Mouse (Mus musculus): Measurements from ENCODE around the gene Grik3. TPM values are rescaled to one million over a fixed set of nuclear protein-coding genes. Genes with fewer than 3 reads are reported as not detected.
A peak's percentile ranks its signal among the peaks of the same experiment; 100 is the strongest.

Grik3 gene
- polyA plus RNA-seq, 1 experiment from 2014 or later, result 0.62 TPM

GRCm38 (mm10) chr4:125682007-125682406 lies 191.5 kb downstream of the Grik3 start:
- Histone ChIP-seq H3K9me3 (no peaks in the 10 kb centered on the region), H3K4me3 (no peak overlapping the region), H3K27me3 (peaks cover 4% of the 10 kb centered on the region; the same call in 1 of the 2 replicates), H3K9ac (no peak overlapping the region), H3K36me3 (no peaks in the 10 kb centered on the region), H3K4me1 (peaks cover 9% of the 10 kb centered on the region), H3K27ac (no peak overlapping the region), H3K4me2 (no peak overlapping the region)
- WGBS, result 77% methylated on average over 13 of the region's 13 CpGs
- ATAC-seq (ENCODE audit: insufficient number of reproducible peaks, insufficient read depth, low FRiP score, low TSS enrichment, low read depth), result no peak

- H3K4me2 ChIP-seq, result no peak overlapping the region; the same call in 1 of the 2 replicates
- H3K9me3 ChIP-seq, result no peaks in the 10 kb centered on the region
- no peak overlapping the region for H3K27ac ChIP-seq
- WGBS, result 42% methylated on average over 8 of the region's 8 CpGs
- no peak for ATAC-seq (ENCODE audit: insufficient number of reproducible peaks, insufficient read depth, low FRiP score, low TSS enrichment, low read depth)
- no peak overlapping the region for H3K9ac ChIP-seq
- H3K27me3 ChIP-seq, result no peaks in the 10 kb centered on the region
- H3K4me1 ChIP-seq, result peaks cover 35% of the 10 kb centered on the region
- H3K4me3 ChIP-seq, result no peak overlapping the region
- no peaks in the 10 kb centered on the region for H3K36me3 ChIP-seq
Observed at GRCm38 (mm10) chr4:125687078-125687477, 196.6 kb downstream of the Grik3 start.

GRCm38 (mm10) chr4:125695431-125695830 lies 204.9 kb downstream of the Grik3 start:
- Histone ChIP-seq H3K27me3 (peaks cover 32% of the 10 kb centered on the region), H3K27ac (peak overlapping the region; percentile 64), H3K4me2 (0 out of 2 replicates have a peak overlapping the region, but pooled peaks have one; percentile 3), H3K4me1 (peaks cover 60% of the 10 kb centered on the region), H3K36me3 (no peaks in the 10 kb centered on the region), H3K9ac (no peak overlapping the region), H3K9me3 (no peaks in the 10 kb centered on the region), H3K4me3 (no peak overlapping the region)
- 14% methylated on average over 6 of the region's 6 CpGs for WGBS
- no peak for ATAC-seq (ENCODE audit: insufficient number of reproducible peaks, insufficient read depth, low FRiP score, low TSS enrichment, low read depth)

- Histone ChIP-seq H3K9me3 (no peaks in the 10 kb centered on the region), H3K4me1 (peaks cover 53% of the 10 kb centered on the region), H3K27me3 (peaks cover 32% of the 10 kb centered on the region), H3K36me3 (no peaks in the 10 kb centered on the region), H3K9ac (no peak overlapping the region), H3K27ac (no peak overlapping the region), H3K4me3 (no peak overlapping the region), H3K4me2 (no peak overlapping the region)
- 0 out of 2 replicates have a peak, but pooled peaks have one; percentile 21 for ATAC-seq (ENCODE audit: insufficient number of reproducible peaks, insufficient read depth, low FRiP score, low TSS enrichment, low read depth)
- WGBS, result 18% methylated on average over 18 of the region's 18 CpGs
Observed at GRCm38 (mm10) chr4:125696182-125696939, 205.9 kb downstream of the Grik3 start.

GRCm38 (mm10) chr4:125697626-125698025 lies 207.1 kb downstream of the Grik3 start:
- Histone ChIP-seq H3K4me3 (no peak overlapping the region), H3K9me3 (no peaks in the 10 kb centered on the region), H3K4me2 (no peak overlapping the region), H3K9ac (no peak overlapping the region), H3K27ac (no peak overlapping the region), H3K36me3 (no peaks in the 10 kb centered on the region), H3K4me1 (peaks cover 48% of the 10 kb centered on the region), H3K27me3 (peaks cover 32% of the 10 kb centered on the region)
- 21% methylated on average over 9 of the region's 9 CpGs for WGBS
- ATAC-seq (ENCODE audit: insufficient number of reproducible peaks, insufficient read depth, low FRiP score, low TSS enrichment, low read depth), result no peak

- no peaks in the 10 kb centered on the region for H3K9me3 ChIP-seq
- H3K4me1 ChIP-seq, result peaks cover 58% of the 10 kb centered on the region
- ATAC-seq (ENCODE audit: insufficient number of reproducible peaks, insufficient read depth, low FRiP score, low TSS enrichment, low read depth), result no peak
- H3K27me3 ChIP-seq, result peaks cover 32% of the 10 kb centered on the region
- H3K27ac ChIP-seq, result no peak overlapping the region
- H3K36me3 ChIP-seq, result no peaks in the 10 kb centered on the region
- WGBS, result 81% methylated on average over 7 of the region's 7 CpGs
- H3K4me3 ChIP-seq, result no peak overlapping the region
- no peak overlapping the region for H3K9ac ChIP-seq
- no peak overlapping the region for H3K4me2 ChIP-seq
Observed at GRCm38 (mm10) chr4:125699056-125699455, 208.6 kb downstream of the Grik3 start.

GRCm38 (mm10) chr4:125700331-125700730 lies 209.8 kb downstream of the Grik3 start:
- WGBS, result 64% methylated on average over 8 of the region's 8 CpGs
- Histone ChIP-seq H3K27ac (no peak overlapping the region), H3K9me3 (no peaks in the 10 kb centered on the region), H3K4me1 (peaks cover 63% of the 10 kb centered on the region), H3K4me3 (no peak overlapping the region), H3K27me3 (peaks cover 28% of the 10 kb centered on the region), H3K4me2 (no peak overlapping the region), H3K36me3 (no peaks in the 10 kb centered on the region), H3K9ac (no peak overlapping the region)
- ATAC-seq (ENCODE audit: insufficient number of reproducible peaks, insufficient read depth, low FRiP score, low TSS enrichment, low read depth), result no peak

- H3K4me2 ChIP-seq, result no peak overlapping the region
- peaks cover 50% of the 10 kb centered on the region for H3K4me1 ChIP-seq
- ATAC-seq (ENCODE audit: insufficient number of reproducible peaks, insufficient read depth, low FRiP score, low TSS enrichment, low read depth), result no peak
- no peaks in the 10 kb centered on the region for H3K9me3 ChIP-seq
- WGBS, result 68% methylated on average over 12 of the region's 12 CpGs
- H3K4me3 ChIP-seq, result no peak overlapping the region
- peak overlapping the region; percentile 68 for H3K27ac ChIP-seq
- H3K36me3 ChIP-seq, result no peaks in the 10 kb centered on the region
- H3K9ac ChIP-seq, result no peak overlapping the region
- H3K27me3 ChIP-seq, result peaks cover 11% of the 10 kb centered on the region
Observed at GRCm38 (mm10) chr4:125702607-125703309, 212.3 kb downstream of the Grik3 start.

GRCm38 (mm10) chr4:125703310-125703690 lies 212.8 kb downstream of the Grik3 start:
- Histone ChIP-seq H3K9me3 (no peaks in the 10 kb centered on the region), H3K4me1 (peaks cover 45% of the 10 kb centered on the region), H3K27me3 (peaks cover 6% of the 10 kb centered on the region), H3K9ac (no peak overlapping the region), H3K27ac (peak overlapping the region; percentile 68), H3K36me3 (no peaks in the 10 kb centered on the region), H3K4me3 (no peak overlapping the region), H3K4me2 (no peak overlapping the region)
- 36% methylated on average over 4 of the region's 4 CpGs for WGBS
- no peak for ATAC-seq (ENCODE audit: insufficient number of reproducible peaks, insufficient read depth, low FRiP score, low TSS enrichment, low read depth)

GRCm38 (mm10) chr4:125705746-125706145 lies 215.2 kb downstream of the Grik3 start:
- Histone ChIP-seq H3K4me3 (no peak overlapping the region), H3K36me3 (no peaks in the 10 kb centered on the region), H3K4me1 (peaks cover 45% of the 10 kb centered on the region), H3K27ac (peak overlapping the region; percentile 62; the same call in 1 of the 2 replicates), H3K9me3 (no peaks in the 10 kb centered on the region), H3K9ac (no peak overlapping the region), H3K4me2 (no peak overlapping the region), H3K27me3 (no peaks in the 10 kb centered on the region)
- peak; percentile 38; the same call in 1 of the 2 replicates for ATAC-seq (ENCODE audit: insufficient number of reproducible peaks, insufficient read depth, low FRiP score, low TSS enrichment, low read depth)
- 33% methylated on average over 8 of the region's 8 CpGs for whole genome bisulfite sequencing

- peaks cover 16% of the 10 kb centered on the region for H3K4me1 ChIP-seq
- H3K4me3 ChIP-seq, result no peak overlapping the region
- H3K27ac ChIP-seq, result no peak overlapping the region
- 72% methylated on average over 10 of the region's 10 CpGs for WGBS
- ATAC-seq (ENCODE audit: insufficient number of reproducible peaks, insufficient read depth, low FRiP score, low TSS enrichment, low read depth), result no peak
- H3K36me3 ChIP-seq, result no peaks in the 10 kb centered on the region
- no peaks in the 10 kb centered on the region for H3K9me3 ChIP-seq
- no peaks in the 10 kb centered on the region for H3K27me3 ChIP-seq
- H3K9ac ChIP-seq, result no peak overlapping the region
- H3K4me2 ChIP-seq, result no peak overlapping the region
Observed at GRCm38 (mm10) chr4:125709716-125710115, 219.2 kb downstream of the Grik3 start.

GRCm38 (mm10) chr4:125717881-125718280 lies 227.4 kb downstream of the Grik3 start:
- no peak overlapping the region for H3K4me2 ChIP-seq
- H3K4me3 ChIP-seq, result no peak overlapping the region
- peaks cover 25% of the 10 kb centered on the region for H3K4me1 ChIP-seq
- H3K9ac ChIP-seq, result no peak overlapping the region
- peaks cover 16% of the 10 kb centered on the region for H3K27me3 ChIP-seq
- H3K9me3 ChIP-seq, result no peaks in the 10 kb centered on the region
- ATAC-seq (ENCODE audit: insufficient number of reproducible peaks, insufficient read depth, low FRiP score, low TSS enrichment, low read depth), result no peak
- WGBS, result 49% methylated on average over 6 of the region's 6 CpGs
- no peak overlapping the region for H3K27ac ChIP-seq
- H3K36me3 ChIP-seq, result no peaks in the 10 kb centered on the region

All from embryonic facial prominence, embryonic 13.5 days (tissue).